Mouse (Mus musculus): Measurements from ENCODE around the gene Ly6g5b.

DNA sequence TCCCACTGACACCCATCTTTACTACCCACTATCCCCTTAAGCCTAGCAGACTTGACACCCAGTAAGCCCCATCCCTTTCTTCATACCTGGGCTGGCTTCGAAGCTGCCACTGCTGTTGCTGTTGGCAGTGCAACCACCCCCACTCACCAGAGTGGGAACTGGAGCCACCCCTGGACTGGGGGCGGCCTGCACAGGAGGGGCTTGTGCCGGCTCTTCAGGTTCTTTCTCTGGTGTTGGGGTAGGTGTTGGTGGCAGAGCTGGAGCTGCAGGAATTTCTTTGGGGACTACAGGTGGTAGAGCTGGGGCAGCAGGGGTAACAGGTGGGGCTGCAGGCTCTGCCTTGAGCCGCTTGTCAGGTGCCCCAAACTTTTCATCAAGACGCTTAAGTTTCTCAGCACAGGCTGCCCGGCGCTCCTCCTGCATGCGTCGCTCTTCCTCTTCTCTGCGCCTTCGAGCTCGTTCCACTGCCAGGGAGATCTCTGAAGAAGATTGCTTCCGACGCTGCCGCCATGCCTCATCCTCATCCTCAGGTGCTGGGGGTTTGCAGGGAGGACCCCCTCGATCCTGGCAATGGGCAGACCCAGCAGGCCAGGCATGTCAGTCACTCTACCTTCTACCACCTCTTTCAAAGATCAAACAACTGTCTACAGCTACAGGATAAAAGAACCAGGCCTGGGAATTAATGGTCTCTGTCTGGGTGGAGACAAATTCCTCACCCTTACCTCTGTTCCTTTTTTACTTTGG is 43.8 kb upstream of the Ly6g5b start:
- TF ChIP-seq CTCF (IDR thresholded peaks at IDR 0.05; ENCODE audit: low read depth, low read length) (no peak), GATA1 (IDR thresholded peaks at IDR 0.05; ENCODE audit: borderline replicate concordance, low read length) (no peak), POLR2AphosphoS5 (IDR thresholded peaks at IDR 0.05; ENCODE audit: insufficient replicate concordance, low read depth, low read length) (no peak), TAL1 (conservative IDR thresholded peaks at IDR 0.05; ENCODE audit: low read depth, low read length) (no peak), GATA2 (IDR thresholded peaks at IDR 0.05; ENCODE audit: borderline replicate concordance, low read depth, low read length) (no peak)

All from G1E (cell line).